11 mouse cellular contexts compared by ENCODE assay signal in genomic region chr5:21948736-21949506, GRCm38 (mm10).
DNase-seq lines count a peak whose midpoint lies in the region; ATAC-seq lines count a peak whose summit lies in the region.
"Had no signal": no experiment of that assay in that cellular context is flagged by ENCODE, and none has a peak within 500 bp of the region (broad histone marks: within the 10 kb centered on the region; RNA-seq: fewer than 3 reads in every experiment).

No protein-coding gene starts in this region.

- H3K9me3 ChIP-seq in hindbrain, embryonic 13.5 days = no peaks in the 10 kb centered on the region
- H3K9me3 ChIP-seq in hindbrain, embryonic 11.5 days (ENCODE audit: control insufficient read depth, low read length) = no peaks in the 10 kb centered on the region
- H3K9me3 ChIP-seq in forebrain, embryonic 14.5 days (replicated peaks; ENCODE audit: control insufficient read depth, low read length) = no peaks in the 10 kb centered on the region

- H3K4me3 ChIP-seq in hindbrain, embryonic 13.5 days = no peak overlapping the region
- H3K4me3 ChIP-seq in hindbrain, embryonic 11.5 days (ENCODE audit: low read depth, low read length) = no peak overlapping the region
- no peak overlapping the region for H3K4me3 ChIP-seq in forebrain, embryonic 14.5 days (ENCODE audit: low read depth, low read length)

- DNase-seq in hindbrain, embryonic 11.5 days (ENCODE audit: low spot score) = no peak
- peak; percentile 38 for DNase-seq in right cerebral cortex, postnatal 4 days
- DNase-seq in right cerebral cortex, postnatal 25 days = no peak
- peak; percentile 80 for DNase-seq in forebrain, embryonic 14.5 days (ENCODE audit: low spot score)
- DNase-seq in thymus, postnatal 25 days = no peak
- DNase-seq in lung, postnatal 36 days = no peak
- DNase-seq: kidney, postnatal 25 days; liver had no signal

- peak overlapping the region; percentile 1; the same call in 1 of the 2 replicates for H3K27ac ChIP-seq in hindbrain, embryonic 13.5 days
- H3K27ac ChIP-seq in hindbrain, embryonic 11.5 days (ENCODE audit: low read depth, low read length) = no peak overlapping the region
- peak overlapping the region; percentile 30; the same call in 1 of the 2 replicates for H3K27ac ChIP-seq in forebrain, embryonic 14.5 days (ENCODE audit: low read depth, low read length)

- H3K4me1 ChIP-seq in hindbrain, embryonic 13.5 days (replicated peaks) = no peaks in the 10 kb centered on the region
- no peaks in the 10 kb centered on the region for H3K4me1 ChIP-seq in hindbrain, embryonic 11.5 days (replicated peaks; ENCODE audit: control insufficient read depth, insufficient read depth, low read length)
- H3K4me1 ChIP-seq in forebrain, embryonic 14.5 days (ENCODE audit: control insufficient read depth, insufficient read depth, low read length) = peaks cover 15% of the 10 kb centered on the region

- no peak overlapping the region for H3K4me2 ChIP-seq in hindbrain, embryonic 13.5 days
- H3K4me2 ChIP-seq in hindbrain, embryonic 11.5 days (replicated peaks; ENCODE audit: low read depth, low read length) = no peak overlapping the region
- H3K4me2 ChIP-seq in forebrain, embryonic 14.5 days (ENCODE audit: low read length) = no peak overlapping the region

- H3K36me3 ChIP-seq in hindbrain, embryonic 13.5 days = no peaks in the 10 kb centered on the region
- no peaks in the 10 kb centered on the region for H3K36me3 ChIP-seq in hindbrain, embryonic 11.5 days (ENCODE audit: control insufficient read depth, insufficient read depth, low read length)
- H3K36me3 ChIP-seq in forebrain, embryonic 14.5 days (ENCODE audit: control insufficient read depth, insufficient read depth, low read length) = no peaks in the 10 kb centered on the region

- 79% methylated on average over 11 of the region's 11 CpGs for WGBS in hindbrain, embryonic 13.5 days
- 94% methylated on average over 11 of the region's 11 CpGs for WGBS in hindbrain, embryonic 11.5 days
- WGBS in forebrain, embryonic 14.5 days = 41% methylated on average over 11 of the region's 11 CpGs

- no peaks in the 10 kb centered on the region for H3K27me3 ChIP-seq in hindbrain, embryonic 13.5 days
- H3K27me3 ChIP-seq in hindbrain, embryonic 11.5 days (ENCODE audit: control insufficient read depth, insufficient read depth, low read length) = no peaks in the 10 kb centered on the region
- H3K27me3 ChIP-seq in forebrain, embryonic 14.5 days (replicated peaks; ENCODE audit: control insufficient read depth, insufficient read depth, low read length) = no peaks in the 10 kb centered on the region

- ATAC-seq in hindbrain, embryonic 13.5 days (ENCODE audit: low FRiP score) = peak; percentile 59; the same call in 1 of the 2 replicates
- ATAC-seq in hindbrain, embryonic 11.5 days (ENCODE audit: low FRiP score) = no peak
- ATAC-seq in forebrain, embryonic 14.5 days = peak; percentile 79
- ATAC-seq in megakaryocyte, adult 5-6 weeks (ENCODE audit: poor library complexity, severe bottlenecking) = no peak
- ATAC-seq: intestine, postnatal 0 days had no signal

- H3K9ac ChIP-seq in hindbrain, embryonic 13.5 days = no peak overlapping the region
- no peak overlapping the region for H3K9ac ChIP-seq in hindbrain, embryonic 11.5 days (ENCODE audit: low read depth, low read length)
- H3K9ac ChIP-seq in forebrain, embryonic 14.5 days (ENCODE audit: low read length) = no peak overlapping the region

Comparison
In these comparisons a context has a peak if more than half of its experiments do, and no peak if none do; other contexts are left out.
1. ATAC-seq: peak in hindbrain, embryonic 13.5 days (single experiment) and forebrain, embryonic 14.5 days (single experiment); none in hindbrain, embryonic 11.5 days (single experiment) and megakaryocyte, adult 5-6 weeks (single experiment).
2. DNase-seq: peak in right cerebral cortex, postnatal 4 days (single experiment) and forebrain, embryonic 14.5 days (single experiment); none in hindbrain, embryonic 11.5 days (single experiment), right cerebral cortex, postnatal 25 days (single experiment), thymus, postnatal 25 days (single experiment) and lung, postnatal 36 days (single experiment).